12 mouse cellular contexts compared by ENCODE assay signal in the genomic region with DNA sequence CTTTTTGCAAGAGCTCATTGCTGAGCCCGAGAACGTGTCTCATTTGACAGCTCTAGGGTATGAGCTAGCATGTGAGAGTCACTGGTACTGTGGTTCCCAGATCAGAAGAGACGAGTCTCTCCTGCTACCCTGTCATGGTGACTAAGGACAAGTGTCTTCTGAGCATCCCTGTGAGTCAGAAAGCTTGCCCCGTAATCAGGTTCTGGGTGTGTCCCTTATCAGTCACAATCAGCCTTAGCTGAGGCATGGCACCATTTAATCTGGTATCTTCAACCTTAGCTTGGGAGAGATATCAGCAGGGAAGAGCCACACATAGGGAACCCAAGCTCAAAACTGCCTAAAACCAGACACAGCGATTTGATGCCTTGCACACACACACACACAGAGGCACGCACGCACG.
"Had no signal": no experiment of that assay in that cellular context is flagged by ENCODE, and none has a peak within 500 bp of the region (broad histone marks: within the 10 kb centered on the region; RNA-seq: fewer than 3 reads in every experiment).

No protein-coding gene starts in this region.

- H3K4me2 ChIP-seq: limb, embryonic 13.5 days; liver, embryonic 11.5 days; midbrain, embryonic 11.5 days; midbrain, embryonic 15.5 days had no signal

- H3K4me3 ChIP-seq: limb, embryonic 13.5 days; midbrain, embryonic 15.5 days had no signal

- H3K27me3 ChIP-seq: limb, embryonic 13.5 days; midbrain, embryonic 15.5 days had no signal

- H3K9ac ChIP-seq: limb, embryonic 13.5 days; midbrain, embryonic 15.5 days had no signal

- ATAC-seq: midbrain, embryonic 15.5 days had no signal

- H3K9me3 ChIP-seq: limb, embryonic 13.5 days; midbrain, embryonic 15.5 days had no signal

- H3K36me3 ChIP-seq: limb, embryonic 13.5 days; midbrain, embryonic 15.5 days had no signal

- DNase-seq: kidney, adult 11 months; kidney, adult 9 months; kidney, postnatal 36 days; left cerebral cortex, postnatal 4 days; lung, adult 18-20 months; thymus, adult 18-20 months; thymus, postnatal 14 days had no signal

- H3K27ac ChIP-seq: kidney, postnatal 0 days; limb, embryonic 13.5 days; midbrain, embryonic 15.5 days had no signal
